Mouse (Mus musculus) brain, embryonic 14.5 days (tissue): ENCODE measurements at regions not wholly inside any gene's neighbourhood (a gene's known extent, or its start where the extent isn't known, plus 50 kb on each side); places are given as distances from the start of the nearest gene placed in this dataset.

Experiments
- CTCF ChIP-seq: fragments of 200-500 bp; IDR thresholded peaks from 2 replicates; pipeline ENCODE4 v1.5.1; 2012; ENCODE audit warnings: inconsistent platforms, mild to moderate bottlenecking, moderate library complexity, borderline replicate concordance; ENCODE audit not compliant: insufficient read depth, insufficient read length; ENCODE audit errors: extremely low read depth
- POLR2A ChIP-seq: fragments of 200-500 bp; IDR thresholded peaks from 2 replicates; pipeline ENCODE4 v1.6.1; 2012; ENCODE audit warnings: mild to moderate bottlenecking, inconsistent platforms, borderline replicate concordance; ENCODE audit not compliant: poor library complexity, insufficient read depth, insufficient read length, severe bottlenecking; ENCODE audit errors: extremely low read depth

DNA sequence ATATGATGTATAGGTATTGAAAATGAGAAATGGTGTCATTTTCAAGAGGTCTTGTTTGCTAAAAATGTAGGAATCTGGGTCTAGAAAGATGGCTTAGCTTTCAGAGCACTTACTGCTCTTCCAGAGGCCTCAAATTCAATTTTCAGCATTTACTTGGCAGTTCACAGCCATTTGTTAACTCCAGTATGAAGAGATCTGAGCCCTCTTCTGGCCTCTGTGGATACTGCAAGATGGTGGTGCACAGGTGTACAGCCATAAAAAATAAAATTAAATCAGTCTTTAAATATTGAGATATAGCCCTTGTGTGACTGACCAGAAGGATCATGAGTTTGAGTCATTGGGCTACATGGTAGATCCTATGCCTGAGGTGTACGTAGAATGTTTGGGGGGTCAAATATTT, 173.1 kb downstream of the S1pr1 start:
- TF ChIP-seq POLR2A (no peak), CTCF (peak; percentile 54; the same call in 1 of the 2 replicates)
